Mouse (Mus musculus) embryonic facial prominence, embryonic 10.5 days (tissue): ENCODE measurements around the gene Tmem208. TPM values are rescaled to one million over a fixed set of nuclear protein-coding genes. Genes with fewer than 3 reads are reported as not detected.

ENCODE experiments used
- DNase-seq: peaks from one replicate; pipeline ENCODE4 v3.0.0-alpha.2; 2017; ENCODE audit warnings: low spot score
- H3K27ac ChIP-seq: fragments of 300-500 bp; sonication (generic); replicated peaks from 2 replicates; pipeline ENCODE4 v1.5.1; 2016; ENCODE audit warnings: mild to moderate bottlenecking
- H3K27me3 ChIP-seq: fragments of 300-500 bp; sonication (generic); replicated peaks from 2 replicates; pipeline ENCODE4 v1.6.1; 2016; ENCODE audit warnings: low read depth, mild to moderate bottlenecking; ENCODE audit not compliant: poor library complexity, severe bottlenecking
- H3K36me3 ChIP-seq: fragments of 300-500 bp; sonication (generic); replicated peaks from 2 replicates; pipeline ENCODE4 v1.6.1; 2016; ENCODE audit warnings: mild to moderate bottlenecking, moderate library complexity
- H3K4me1 ChIP-seq: fragments of 300-500 bp; sonication (generic); 2 replicates; pipeline ENCODE4 v1.6.1; 2016
- H3K4me3 ChIP-seq: fragments of 300-500 bp; sonication (generic); 2 replicates; pipeline ENCODE4 v1.5.1; 2016; ENCODE audit warnings: mild to moderate bottlenecking, moderate library complexity
- H3K9me3 ChIP-seq: fragments of 300-500 bp; sonication (generic); 2 replicates; pipeline ENCODE4 v1.6.1; 2016; ENCODE audit warnings: mild to moderate bottlenecking
- WGBS: fragments of 180-500 bp; shearing (Covaris S2); methylation state at CpG from one replicate; pipeline ENCODE4 v1.1.7; 2016; 5-methylcytosine and 5-hydroxymethylcytosine counted together
- polyA plus RNA-seq: library from polyadenylated mRNA; unstranded; fragments of >200 nt; fragmentation: Nextera tagmentation; extraction: Ambion mirVana; gene quantifications from 2 replicates; pipeline ENCODE4 v1.2.1, GENCODE M21; 2016

Tmem208 gene
- polyA plus RNA-seq, 1 experiment from 2014 or later = 99.4 TPM

- Histone ChIP-seq H3K9me3 (no peaks in the 10 kb centered on the region), H3K36me3 (peaks cover 43% of the 10 kb centered on the region), H3K27me3 (peaks cover 18% of the 10 kb centered on the region; the same call in 1 of the 2 replicates), H3K4me1 (peaks cover 49% of the 10 kb centered on the region), H3K4me3 (no peak overlapping the region), H3K27ac (no peak overlapping the region)
- WGBS = 81% methylated on average over 8 of the region's 8 CpGs
- no peak for DNase-seq
These were observed 27.5 kb downstream of the Tmem208 start for GRCm38 (mm10) chr8:105353583-105354135.

DNA sequence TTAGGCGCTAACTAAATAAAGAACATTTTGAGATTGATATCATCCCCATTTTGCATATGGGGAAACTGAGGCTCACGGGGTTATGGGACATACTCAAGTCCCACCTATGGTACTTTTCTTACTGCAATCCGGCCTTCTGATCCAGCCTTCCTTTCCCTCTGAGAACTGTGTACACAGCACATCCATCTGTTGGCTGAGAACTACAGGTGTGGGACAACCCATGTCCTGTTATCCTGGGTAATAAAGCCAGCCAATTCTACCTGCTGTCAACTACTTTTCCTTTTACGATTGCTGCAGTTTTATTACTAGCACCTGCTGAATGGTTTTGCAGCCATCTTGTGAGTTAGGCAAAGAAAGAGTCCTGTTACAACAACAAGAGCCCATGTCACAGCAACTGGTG is 28.4 kb downstream of the Tmem208 start:
- 89% methylated on average over 4 of the region's 4 CpGs for WGBS
- DNase-seq = no peak
- peaks cover 50% of the 10 kb centered on the region for H3K36me3 ChIP-seq
- peak overlapping the region; percentile 25; the same call in 1 of the 2 replicates for H3K4me3 ChIP-seq
- H3K27ac ChIP-seq = no peak overlapping the region
- no peaks in the 10 kb centered on the region for H3K9me3 ChIP-seq
- peaks cover 50% of the 10 kb centered on the region for H3K4me1 ChIP-seq
- H3K27me3 ChIP-seq = peaks cover 15% of the 10 kb centered on the region; the same call in 1 of the 2 replicates

- peaks cover 50% of the 10 kb centered on the region for H3K36me3 ChIP-seq
- H3K27me3 ChIP-seq = 0 out of 2 replicates have a peak, but pooled peaks cover 7% of the 10 kb centered on the region
- H3K27ac ChIP-seq = peak overlapping the region; percentile 51
- DNase-seq = peak; percentile 63
- H3K9me3 ChIP-seq = no peaks in the 10 kb centered on the region
- H3K4me1 ChIP-seq = peaks cover 46% of the 10 kb centered on the region
- peak overlapping the region; percentile 25; the same call in 1 of the 2 replicates for H3K4me3 ChIP-seq
- WGBS = 57% methylated on average over 26 of the region's 26 CpGs
These were observed 29.2 kb downstream of the Tmem208 start for GRCm38 (mm10) chr8:105355179-105356024.

GRCm38 (mm10) chr8:105356681-105357080 is 30.5 kb downstream of the Tmem208 start:
- DNase-seq = no peak
- WGBS = 90% methylated on average over 14 of the region's 14 CpGs
- H3K4me1 ChIP-seq = peaks cover 40% of the 10 kb centered on the region
- H3K27ac ChIP-seq = 0 out of 2 replicates have a peak overlapping the region, but pooled peaks have one; percentile 30
- no peaks in the 10 kb centered on the region for H3K27me3 ChIP-seq
- no peak overlapping the region for H3K4me3 ChIP-seq
- H3K9me3 ChIP-seq = no peaks in the 10 kb centered on the region
- peaks cover 54% of the 10 kb centered on the region for H3K36me3 ChIP-seq

GRCm38 (mm10) chr8:105359208-105359607 is 33.1 kb downstream of the Tmem208 start:
- no peaks in the 10 kb centered on the region for H3K27me3 ChIP-seq
- H3K4me1 ChIP-seq = peaks cover 40% of the 10 kb centered on the region
- H3K36me3 ChIP-seq = peaks cover 67% of the 10 kb centered on the region
- no peaks in the 10 kb centered on the region for H3K9me3 ChIP-seq
- DNase-seq = no peak
- H3K27ac ChIP-seq = no peak overlapping the region
- H3K4me3 ChIP-seq = no peak overlapping the region
- WGBS = 71% methylated on average over 15 of the region's 15 CpGs

DNA sequence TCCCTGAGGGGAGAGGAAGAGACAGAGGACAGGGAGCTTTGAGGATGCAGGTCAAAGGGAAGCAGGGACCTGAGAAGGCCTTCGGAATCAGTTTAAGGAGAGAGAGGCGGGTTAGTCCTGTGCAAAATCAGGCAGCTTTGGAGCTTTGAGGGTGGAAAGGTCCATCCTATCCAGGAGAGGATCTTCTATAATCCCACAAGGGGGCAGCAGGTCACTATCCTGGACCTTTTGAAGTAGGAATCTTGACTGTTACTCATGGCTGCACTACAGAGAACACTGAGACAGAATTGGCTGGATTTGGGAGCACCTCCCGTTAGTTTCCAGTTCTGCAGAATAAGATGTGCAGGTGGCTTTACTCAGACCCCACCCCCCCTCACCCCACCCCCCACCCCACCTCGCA is 33.5 kb downstream of the Tmem208 start:
- DNase-seq = no peak
- WGBS = 50% methylated on average over 4 of the region's 4 CpGs
- H3K36me3 ChIP-seq = peaks cover 68% of the 10 kb centered on the region
- H3K27ac ChIP-seq = no peak overlapping the region
- no peaks in the 10 kb centered on the region for H3K27me3 ChIP-seq
- H3K4me1 ChIP-seq = peaks cover 36% of the 10 kb centered on the region
- no peak overlapping the region for H3K4me3 ChIP-seq
- H3K9me3 ChIP-seq = no peaks in the 10 kb centered on the region

GRCm38 (mm10) chr8:105361751-105362702 is 35.9 kb downstream of the Tmem208 start:
- no peak for DNase-seq
- Histone ChIP-seq H3K9me3 (no peaks in the 10 kb centered on the region), H3K4me1 (peaks cover 19% of the 10 kb centered on the region), H3K4me3 (no peak overlapping the region), H3K27ac (no peak overlapping the region), H3K27me3 (no peaks in the 10 kb centered on the region), H3K36me3 (peaks cover 69% of the 10 kb centered on the region)
- WGBS = 85% methylated on average over 12 of the region's 12 CpGs

- Histone ChIP-seq H3K9me3 (no peaks in the 10 kb centered on the region), H3K27me3 (no peaks in the 10 kb centered on the region), H3K4me3 (no peak overlapping the region), H3K27ac (no peak overlapping the region), H3K36me3 (peaks cover 74% of the 10 kb centered on the region), H3K4me1 (peaks cover 14% of the 10 kb centered on the region)
- no peak for DNase-seq
- 72% methylated on average over 2 of the region's 2 CpGs for WGBS
These were observed 41.0 kb downstream of the Tmem208 start for GRCm38 (mm10) chr8:105367107-105367506.

DNA sequence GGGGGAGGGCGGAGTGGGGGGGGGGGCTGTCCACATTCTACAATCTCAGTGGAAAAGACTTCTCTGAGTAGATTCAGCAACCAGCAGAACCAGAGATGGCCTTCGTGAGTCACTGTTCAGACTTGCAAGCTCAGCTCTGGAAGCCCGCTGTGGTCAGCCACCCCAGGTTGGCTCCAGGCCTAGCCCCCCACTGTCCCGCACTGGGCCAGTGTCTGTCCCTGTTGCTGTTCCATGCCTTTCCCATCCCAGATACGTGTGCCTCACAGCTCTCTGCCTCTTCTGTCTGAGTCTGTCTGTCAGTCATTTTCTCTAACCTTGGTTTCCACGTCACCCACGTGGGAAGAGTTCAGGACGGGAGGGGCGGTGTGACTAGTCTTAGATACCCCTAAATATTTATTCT is 46.3 kb downstream of the Tmem208 start:
- 74% methylated on average over 9 of the region's 9 CpGs for WGBS
- no peak overlapping the region for H3K27ac ChIP-seq

GRCm38 (mm10) chr8:105373032-105373431 is 46.9 kb downstream of the Tmem208 start, which contains the start of gene Plekhg4:
Plekhg4 (plus strand) TSS chr8:105373274.
- WGBS = 56% methylated on average over 2 of the region's 2 CpGs
- H3K27me3 ChIP-seq = 0 out of 2 replicates have a peak, but pooled peaks cover 11% of the 10 kb centered on the region
- peaks cover 24% of the 10 kb centered on the region for H3K4me1 ChIP-seq
- no peak for DNase-seq
- H3K27ac ChIP-seq = no peak within 1 kb of the TSS
- no peaks in the 10 kb centered on the region for H3K9me3 ChIP-seq
- H3K36me3 ChIP-seq = peaks cover 21% of the 10 kb centered on the region
- H3K4me3 ChIP-seq = peak within 1 kb of the TSS; percentile 49

More for the DNA sequence above, 46.3 kb downstream of the Tmem208 start:
- Histone ChIP-seq H3K36me3 (peaks cover 26% of the 10 kb centered on the region), H3K27me3 (0 out of 2 replicates have a peak, but pooled peaks cover 11% of the 10 kb centered on the region), H3K4me1 (peaks cover 30% of the 10 kb centered on the region), H3K4me3 (no peak overlapping the region), H3K9me3 (no peaks in the 10 kb centered on the region)
- no peak for DNase-seq

GRCm38 (mm10) chr8:105374513-105374966 is 48.4 kb downstream of the Tmem208 start:
- no peaks in the 10 kb centered on the region for H3K9me3 ChIP-seq
- H3K4me3 ChIP-seq = peak overlapping the region; percentile 49
- 27% methylated on average over 33 of the region's 33 CpGs for WGBS
- peak; percentile 73 for DNase-seq
- H3K36me3 ChIP-seq = peaks cover 11% of the 10 kb centered on the region
- peak overlapping the region; percentile 37 for H3K27ac ChIP-seq
- 0 out of 2 replicates have a peak, but pooled peaks cover 11% of the 10 kb centered on the region for H3K27me3 ChIP-seq
- H3K4me1 ChIP-seq = peaks cover 16% of the 10 kb centered on the region

- 85% methylated on average over 19 of the region's 19 CpGs for WGBS
- DNase-seq = no peak
- Histone ChIP-seq H3K4me1 (peaks cover 16% of the 10 kb centered on the region), H3K4me3 (no peak overlapping the region), H3K9me3 (no peaks in the 10 kb centered on the region), H3K27ac (no peak overlapping the region), H3K27me3 (0 out of 2 replicates have a peak, but pooled peaks cover 5% of the 10 kb centered on the region), H3K36me3 (no peaks in the 10 kb centered on the region; the same call in 1 of the 2 replicates)
These were observed 52.5 kb downstream of the Tmem208 start for GRCm38 (mm10) chr8:105378673-105379072.
